Mouse (Mus musculus) frontal cortex, postnatal 10 days (tissue): Measurements from ENCODE around the gene Olfr943.

Experiments
- DNase-seq, 2 experiments: peaks; one replicate each; pipeline ENCODE4 v3.0.0; 2022; ENCODE audit warnings: low spot score in 2 of 2, mixed read lengths in 1 of 2

Olfr943 gene

GRCm38 (mm10) chr9:39166004-39166403 lies at the start of gene Olfr943:
TSS of gene Olfr943 (plus strand) at chr9:39166304.
- no peak for DNase-seq

- no peak for DNase-seq
Measured at GRCm38 (mm10) chr9:39127326-39127725, 38.8 kb upstream of the Olfr943 start.

DNA sequence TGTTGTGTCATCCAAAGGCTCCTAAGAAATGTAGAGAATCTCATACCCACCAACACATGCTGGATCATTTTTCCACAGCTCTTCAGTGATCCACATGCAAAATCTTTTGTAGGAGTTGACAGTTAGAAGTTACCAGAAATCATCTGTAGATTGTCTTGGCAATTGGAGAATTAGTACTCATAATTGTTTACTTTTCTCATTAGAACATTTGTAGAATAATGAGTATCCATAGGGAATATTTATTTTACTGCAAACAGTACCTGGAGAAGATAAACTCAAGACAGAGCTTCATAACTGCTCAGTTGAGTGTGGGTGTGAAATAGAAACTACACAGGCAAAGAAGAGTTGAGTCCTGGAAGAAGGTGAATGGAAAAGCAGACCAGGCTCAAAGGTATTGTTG lies 38.3 kb upstream of the Olfr943 start, which contains the start of gene Olfr27:
Gene Olfr27, plus strand, starts transcription at position 301 of the 400 bp plus-strand sequence.
- no peak for DNase-seq

DNA sequence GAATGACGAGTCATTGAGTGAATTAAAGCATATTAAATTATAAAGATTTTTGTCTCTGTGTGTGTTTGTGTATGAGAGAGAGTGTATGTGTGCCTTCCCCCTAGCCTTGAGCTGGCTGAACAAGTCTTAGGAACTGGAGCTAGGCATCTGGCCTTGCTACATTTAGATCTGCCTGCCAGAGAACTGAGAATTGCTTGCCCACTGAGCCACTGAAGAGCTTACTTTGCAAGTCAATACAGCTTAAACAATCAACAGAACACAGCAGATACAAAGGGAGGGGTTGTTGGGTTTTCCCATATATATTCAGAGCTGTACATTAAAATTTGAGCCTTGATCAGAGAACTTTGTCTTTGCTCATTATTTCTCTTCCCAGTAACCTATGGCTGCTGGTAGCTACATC lies 13.7 kb upstream of the Olfr943 start:
- DNase-seq = no peak

DNA sequence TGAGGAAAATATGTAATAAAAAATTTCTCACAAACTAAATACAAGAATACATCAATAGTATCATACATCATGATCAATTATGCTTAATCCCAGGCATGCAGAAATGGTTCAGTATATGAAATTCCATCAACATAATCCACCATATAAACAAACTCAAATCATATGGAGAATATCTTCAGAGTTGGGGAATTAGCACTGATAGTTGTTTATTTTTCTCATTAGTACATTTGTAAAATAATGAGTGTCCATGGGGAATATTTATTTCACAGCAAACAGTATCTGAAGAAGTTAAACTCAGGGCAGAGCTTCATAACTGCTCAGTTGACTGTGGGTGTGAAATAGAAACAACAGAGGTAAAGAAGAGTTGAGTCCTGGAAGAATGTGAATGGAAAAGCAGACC lies 35.5 kb downstream of the Olfr943 start, which contains the start of gene Olfr944:
Gene Olfr944, plus strand, starts transcription at position 301 of the 400 bp plus-strand sequence.
- no peak for DNase-seq
